Mouse (Mus musculus): ENCODE measurements around the gene Bckdhb.

- TF ChIP-seq MEF2A (IDR thresholded peaks at IDR 0.05; ENCODE audit: borderline replicate concordance, low read depth, low read length) (no peak), CTCF (conservative IDR thresholded peaks at IDR 0.05 in 1 of 2, IDR thresholded peaks at IDR 0.05 in 1 of 2; ENCODE audit: low read depth in 2 of 2, low read length in 2 of 2) (no peak), E2F4 (IDR thresholded peaks at IDR 0.05; ENCODE audit: insufficient replicate concordance, low read depth, low read length) (no peak), ZNF384 (IDR thresholded peaks at IDR 0.05; ENCODE audit: low read depth, low read length) (no peak)
Observed at GRCm38 (mm10) chr9:84055125-84055807, 130.3 kb downstream of the Bckdhb start.
